Mouse (Mus musculus) thymus, postnatal 14 days (tissue): ENCODE results near the gene Srpk3.

Experiments
- DNase-seq: peaks from one replicate; pipeline ENCODE4 v3.0.0; 2021

Gene Srpk3

GRCm38 (mm10) chrX:73815072-73815471, 40.9 kb downstream of the Srpk3 start:
- peak; percentile 31 for DNase-seq

- DNase-seq = peak; percentile 18
Measured at GRCm38 (mm10) chrX:73816596-73817314, 42.5 kb downstream of the Srpk3 start.

GRCm38 (mm10) chrX:73823747-73824146, 49.5 kb downstream of the Srpk3 start:
- no peak for DNase-seq

- peak; percentile 78 for DNase-seq
Measured at GRCm38 (mm10) chrX:73824185-73825151, 50.3 kb downstream of the Srpk3 start, which contains the start of gene Pdzd4. TSS of gene Pdzd4 (minus strand) at chrX:73824969.
